Mouse (Mus musculus) limb, embryonic 14.5 days (tissue): ENCODE measurements at regions not wholly inside any gene's neighbourhood (a gene's known extent, or its start where the extent isn't known, plus 50 kb on each side); places are given as distances from the start of the nearest gene placed in this dataset.
A peak's percentile ranks its signal among the peaks of the same experiment; 100 is the strongest.

ENCODE experiments used
- ATAC-seq: fragments of 200-750 bp; cut with Nextera tagmentation; 2 replicates; pipeline ENCODE4 v1.8.0; 2017; ENCODE audit warnings: low read depth, moderate number of reproducible peaks, moderate TSS enrichment; ENCODE audit not compliant: low FRiP score
- DNase-seq: peaks from one replicate; pipeline ENCODE4 v3.0.0-alpha.2; 2015; ENCODE audit warnings: low spot score
- H3K27ac ChIP-seq: fragments of 300-500 bp; sonication (generic); replicated peaks from 2 replicates; pipeline ENCODE4 v1.5.1; 2014; ENCODE audit warnings: low read depth, mild to moderate bottlenecking, low read length, moderate library complexity, mixed read lengths
- H3K27me3 ChIP-seq: fragments of 300-500 bp; sonication (generic); 2 replicates; pipeline ENCODE4 v1.6.1; 2014; ENCODE audit warnings: low read length, mixed read lengths; ENCODE audit not compliant: control insufficient read depth, insufficient read depth
- H3K36me3 ChIP-seq: fragments of 300-500 bp; sonication (generic); 2 replicates; pipeline ENCODE4 v1.6.1; 2014; ENCODE audit warnings: mild to moderate bottlenecking, low read length, moderate library complexity, mixed read lengths; ENCODE audit not compliant: control insufficient read depth, insufficient read depth
- H3K4me1 ChIP-seq: fragments of 300-500 bp; sonication (generic); 2 replicates; pipeline ENCODE4 v1.6.1; 2014; ENCODE audit warnings: antibody characterized with exemption, low read length, mixed read lengths; ENCODE audit not compliant: control insufficient read depth, insufficient read depth
- H3K4me2 ChIP-seq: fragments of 300-500 bp; sonication (generic); replicated peaks from 2 replicates; pipeline ENCODE4 v1.6.1; 2014; ENCODE audit warnings: low read depth, mild to moderate bottlenecking, low read length, moderate library complexity; ENCODE audit not compliant: severe bottlenecking
- H3K4me3 ChIP-seq: fragments of 300-500 bp; sonication (generic); replicated peaks from 2 replicates; pipeline ENCODE4 v1.5.1; 2014; ENCODE audit warnings: low read length
- H3K9ac ChIP-seq: fragments of 300-500 bp; sonication (generic); 2 replicates; pipeline ENCODE4 v1.6.1; 2014; ENCODE audit warnings: mild to moderate bottlenecking, low read depth, low read length, moderate library complexity; ENCODE audit not compliant: severe bottlenecking
- H3K9me3 ChIP-seq: fragments of 300-500 bp; sonication (generic); 2 replicates; pipeline ENCODE4 v1.6.1; 2016; ENCODE audit warnings: low read length; ENCODE audit not compliant: control insufficient read depth
- POLR2A ChIP-seq: fragments of 200-500 bp; IDR thresholded peaks from 2 replicates; pipeline ENCODE4 v1.8.0; 2012; ENCODE audit warnings: inconsistent platforms, mild to moderate bottlenecking, moderate library complexity, borderline replicate concordance; ENCODE audit not compliant: insufficient read depth, insufficient read length; ENCODE audit errors: extremely low read depth
- WGBS: fragments of 180-500 bp; shearing (Covaris S2); extraction: QIAGEN DNeasy Blood & Tissue Kit; methylation state at CpG from one replicate; pipeline ENCODE4 v1.1.7; 2014; 5-methylcytosine and 5-hydroxymethylcytosine counted together

DNA sequence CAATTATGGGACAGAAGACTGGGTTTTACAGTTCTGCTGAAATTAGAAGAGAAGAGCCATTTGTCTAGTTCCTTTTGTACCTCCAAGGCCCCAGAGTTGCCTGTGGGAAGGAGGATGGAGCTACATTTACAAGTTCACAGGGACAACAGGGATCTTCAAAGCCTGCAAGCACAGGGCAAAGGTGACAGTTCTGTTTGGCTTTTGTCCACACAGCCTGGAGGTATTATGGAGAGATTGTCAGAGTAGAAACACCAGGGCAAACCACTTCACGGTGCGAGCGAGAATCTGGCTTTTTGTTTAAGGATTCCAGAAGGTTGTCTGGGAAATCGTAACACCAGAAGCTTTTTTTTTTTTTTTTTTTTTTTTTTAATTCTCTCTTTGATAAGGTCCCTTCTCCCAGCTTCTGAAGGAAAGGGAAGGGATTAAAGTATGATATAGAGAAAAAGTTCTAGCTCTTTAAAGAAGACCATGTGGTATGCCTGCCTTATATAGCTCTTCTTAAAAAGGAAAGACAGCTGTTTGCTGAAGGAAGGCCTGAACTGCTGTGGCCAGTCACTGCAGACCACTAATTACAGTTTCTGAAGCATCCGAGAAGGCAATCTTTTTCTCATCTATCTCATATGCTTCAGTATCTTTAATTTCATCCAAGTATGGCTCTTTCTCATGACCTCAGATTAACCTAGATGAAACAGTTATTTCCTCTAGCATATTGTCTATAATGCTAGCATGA, 551.2 kb upstream of the Slit2 start:
- Histone ChIP-seq H3K36me3 (no peaks in the 10 kb centered on the region), H3K27me3 (no peaks in the 10 kb centered on the region), H3K9me3 (no peaks in the 10 kb centered on the region), H3K4me2 (no peak overlapping the region), H3K27ac (no peak overlapping the region), H3K4me1 (peaks cover 9% of the 10 kb centered on the region; the same call in 1 of the 2 replicates), H3K9ac (no peak overlapping the region), H3K4me3 (no peak overlapping the region)
- no peak for TF ChIP-seq POLR2A
- DNase-seq (no peak), ATAC-seq (0 out of 2 replicates have a peak, but pooled peaks have one; percentile 47)
- 38% methylated on average over 5 of the region's 5 CpGs for WGBS

DNA sequence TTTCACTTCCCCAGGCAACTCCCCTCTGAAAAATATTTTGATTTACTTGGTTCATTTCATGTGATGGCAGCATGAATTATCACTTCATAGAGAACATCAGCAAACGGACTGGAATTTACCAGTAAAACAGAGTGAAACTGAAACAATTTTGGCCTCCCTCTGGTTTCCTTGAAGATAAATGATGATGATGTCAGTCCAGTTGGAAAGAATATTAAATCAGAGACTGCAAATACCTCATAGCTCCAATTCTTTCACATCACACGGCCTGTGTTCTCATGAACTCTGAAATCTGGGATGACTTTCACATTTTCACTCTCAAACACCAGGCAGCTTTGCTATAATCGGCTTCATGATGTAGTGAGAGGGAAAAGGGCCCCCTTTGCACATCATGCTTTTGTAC, 546.5 kb upstream of the Slit2 start:
- peak; percentile 50 for DNase-seq
- no peak for TF ChIP-seq POLR2A
- H3K4me2 ChIP-seq: no peak overlapping the region
- 63% methylated on average over 3 of the region's 3 CpGs for WGBS
- no peaks in the 10 kb centered on the region for H3K4me1 ChIP-seq
- no peak overlapping the region for H3K27ac ChIP-seq
- no peaks in the 10 kb centered on the region for H3K27me3 ChIP-seq
- H3K36me3 ChIP-seq: no peaks in the 10 kb centered on the region
- ATAC-seq: no peak
- no peak overlapping the region for H3K4me3 ChIP-seq
- no peak overlapping the region for H3K9ac ChIP-seq
- no peaks in the 10 kb centered on the region for H3K9me3 ChIP-seq

DNA sequence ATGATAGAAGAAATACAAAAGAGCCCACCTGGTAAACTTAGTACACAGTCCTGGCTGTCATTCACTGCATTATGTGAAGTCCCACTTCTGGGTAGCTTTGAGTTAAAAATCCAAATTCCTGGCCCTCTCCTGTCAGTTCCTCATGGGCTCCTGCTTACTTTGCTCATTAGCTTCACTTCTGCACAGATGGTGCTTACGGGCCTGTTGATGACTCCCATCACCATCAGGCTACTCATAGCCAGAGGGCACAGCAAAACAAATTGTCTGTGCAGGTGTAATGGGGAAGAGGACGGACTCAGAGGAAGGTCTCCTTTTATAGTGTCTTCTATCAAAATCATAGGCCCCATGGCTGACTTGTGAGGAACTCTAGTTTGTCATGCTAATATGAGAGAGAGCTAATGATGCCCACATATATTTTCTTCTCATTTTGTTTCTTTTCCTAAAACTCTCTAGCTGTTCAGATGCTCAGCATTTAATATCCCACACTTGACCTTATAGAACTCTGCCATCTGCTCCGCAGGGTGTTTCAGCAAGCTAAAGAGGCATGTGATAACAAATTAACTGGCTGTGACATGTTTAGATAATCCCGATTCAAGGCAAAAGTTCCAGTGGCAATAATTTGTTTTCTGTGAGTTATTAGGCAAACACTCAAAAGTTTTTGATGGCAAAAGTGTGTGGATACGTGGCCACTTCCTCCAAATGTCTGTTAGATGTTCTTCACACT, 536.5 kb upstream of the Slit2 start:
- no peak overlapping the region for H3K4me2 ChIP-seq
- no peaks in the 10 kb centered on the region for H3K9me3 ChIP-seq
- DNase-seq (no peak), ATAC-seq (no peak)
- TF ChIP-seq POLR2A: no peak
- H3K36me3 ChIP-seq: no peaks in the 10 kb centered on the region
- WGBS: 52% methylated on average over 5 of the region's 5 CpGs
- no peak overlapping the region for H3K9ac ChIP-seq
- no peaks in the 10 kb centered on the region for H3K4me1 ChIP-seq
- H3K4me3 ChIP-seq: no peak overlapping the region
- H3K27me3 ChIP-seq: no peaks in the 10 kb centered on the region
- no peak overlapping the region for H3K27ac ChIP-seq

DNA sequence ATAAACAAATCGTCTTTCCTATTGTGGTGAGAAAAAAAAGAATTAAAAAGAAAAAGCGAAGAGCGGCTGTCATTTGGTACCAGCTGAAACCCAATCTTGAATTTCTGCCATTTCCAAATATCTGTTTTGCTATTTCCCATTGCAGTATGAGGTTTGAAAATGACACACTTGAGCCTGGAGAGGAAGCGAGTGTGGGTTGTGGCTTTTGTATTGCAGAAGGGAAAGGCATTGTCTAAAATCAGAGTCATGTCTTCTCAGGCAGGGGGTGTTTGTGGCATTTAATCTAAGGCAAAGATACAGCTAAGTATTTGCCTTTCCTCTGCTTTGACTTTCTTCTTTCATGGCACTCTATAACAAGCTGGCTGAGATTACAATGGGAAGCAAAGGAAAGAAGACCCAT, 518.1 kb upstream of the Slit2 start:
- Histone ChIP-seq H3K36me3 (no peaks in the 10 kb centered on the region), H3K4me2 (no peak overlapping the region), H3K27me3 (no peaks in the 10 kb centered on the region), H3K27ac (no peak overlapping the region), H3K9me3 (no peaks in the 10 kb centered on the region), H3K4me3 (no peak overlapping the region), H3K9ac (no peak overlapping the region), H3K4me1 (no peaks in the 10 kb centered on the region)
- 89% methylated on average over 4 of the region's 4 CpGs for WGBS
- no peak for ATAC-seq
- no peak for TF ChIP-seq POLR2A
- DNase-seq: no peak

DNA sequence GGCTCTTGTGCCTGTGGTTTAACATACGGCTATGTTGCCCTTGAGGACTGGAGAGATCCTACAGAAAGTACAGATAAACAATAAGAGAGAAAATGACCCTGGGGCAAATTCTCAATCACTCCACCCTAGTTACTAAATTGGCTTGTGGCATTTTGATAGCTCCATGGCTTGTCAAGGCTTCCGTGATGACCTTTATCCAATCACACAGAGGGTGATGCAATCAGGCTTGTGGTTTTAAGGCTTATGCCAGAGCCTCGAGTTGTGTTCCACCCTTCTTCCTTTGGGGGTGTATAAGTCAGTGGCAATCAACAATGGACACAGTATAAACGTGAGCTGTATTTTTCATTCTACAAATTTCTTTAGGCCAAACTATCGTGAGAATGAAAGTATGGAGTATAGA, 513.5 kb upstream of the Slit2 start:
- DNase-seq: no peak
- WGBS: 71% methylated on average over 5 of the region's 5 CpGs

More for the DNA sequence above, 513.5 kb upstream of the Slit2 start:
- no peak for TF ChIP-seq POLR2A
- Histone ChIP-seq H3K4me2 (no peak overlapping the region), H3K27me3 (no peaks in the 10 kb centered on the region), H3K9ac (no peak overlapping the region), H3K36me3 (no peaks in the 10 kb centered on the region), H3K4me3 (no peak overlapping the region), H3K27ac (no peak overlapping the region), H3K4me1 (no peaks in the 10 kb centered on the region), H3K9me3 (no peaks in the 10 kb centered on the region)
- ATAC-seq: no peak
